Mouse (Mus musculus) stomach, postnatal 0 days (tissue): ENCODE data around the gene Sema4g. TPM values are rescaled to one million over a fixed set of nuclear protein-coding genes. Genes with fewer than 3 reads are reported as not detected.

ENCODE experiments used
- ATAC-seq: fragments of 200-750 bp; cut with Nextera tagmentation; 2 replicates; pipeline ENCODE4 v1.8.0; 2017; ENCODE audit not compliant: low FRiP score, low TSS enrichment
- DNase-seq: peaks from one replicate; pipeline ENCODE4 v3.0.0-alpha.2; 2016; ENCODE audit warnings: low spot score
- H3K27ac ChIP-seq: fragments of 300-500 bp; sonication (generic); replicated peaks from 2 replicates; pipeline ENCODE4 v1.5.1; 2014; ENCODE audit warnings: mild to moderate bottlenecking, control low read depth
- H3K27me3 ChIP-seq: fragments of 300-500 bp; sonication (generic); 2 replicates; pipeline ENCODE4 v1.6.1; 2014; ENCODE audit warnings: low read length; ENCODE audit not compliant: control insufficient read depth, insufficient read depth
- H3K36me3 ChIP-seq: fragments of 300-500 bp; sonication (generic); 2 replicates; pipeline ENCODE4 v1.6.1; 2014; ENCODE audit warnings: low read length, mixed read lengths; ENCODE audit not compliant: control insufficient read depth, insufficient read depth
- H3K4me1 ChIP-seq: fragments of 300-500 bp; sonication (generic); replicated peaks from 2 replicates; pipeline ENCODE4 v1.6.1; 2014; ENCODE audit warnings: antibody characterized with exemption; ENCODE audit not compliant: control insufficient read depth, insufficient read depth
- H3K4me2 ChIP-seq: fragments of 300-500 bp; sonication (generic); replicated peaks from 2 replicates; pipeline ENCODE4 v1.6.1; 2014; ENCODE audit warnings: low read depth, mild to moderate bottlenecking, control low read depth, moderate library complexity
- H3K4me3 ChIP-seq: fragments of 300-500 bp; sonication (generic); 2 replicates; pipeline ENCODE4 v1.5.1; 2014; ENCODE audit warnings: low read depth, low read length, control low read depth
- H3K9ac ChIP-seq: fragments of 300-500 bp; sonication (generic); 2 replicates; pipeline ENCODE4 v1.6.1; 2014; ENCODE audit warnings: mild to moderate bottlenecking, low read length, control low read depth, mixed read lengths
- H3K9me3 ChIP-seq: fragments of 300-500 bp; sonication (generic); 2 replicates; pipeline ENCODE4 v1.6.1; 2016; ENCODE audit warnings: low read length; ENCODE audit not compliant: control insufficient read depth
- CTCF ChIP-seq: IDR thresholded peaks from 2 replicates; pipeline ENCODE4 v1.5.1; 2016; ENCODE audit warnings: antibody characterized with exemption, low read depth, mild to moderate bottlenecking, moderate library complexity
- EP300 ChIP-seq: optimal IDR thresholded peaks from 2 replicates; pipeline ENCODE3; 2016; ENCODE audit warnings: antibody characterized with exemption
- WGBS: fragments of 180-500 bp; shearing (Covaris S2); extraction: QIAGEN DNeasy Blood & Tissue Kit; methylation state at CpG from one replicate; pipeline ENCODE4 v1.1.7; 2014; 5-methylcytosine and 5-hydroxymethylcytosine counted together
- polyA plus RNA-seq: library from polyadenylated mRNA; unstranded; fragments of >200 nt; fragmentation: Nextera tagmentation; extraction: Ambion mirVana; gene quantifications from 2 replicates; pipeline ENCODE4 v1.2.1, GENCODE M21; 2015

Gene Sema4g
- polyA plus RNA-seq, 1 experiment from 2014 or later: 1.4 TPM

GRCm38 (mm10) chr19:45016341-45017215 is 27.7 kb downstream of the Sema4g start:
- H3K4me2 ChIP-seq: peak overlapping the region; percentile 95
- under 1% methylated on average over 16 of the region's 18 CpGs for WGBS
- H3K27ac ChIP-seq: peak overlapping the region; percentile 99
- H3K4me3 ChIP-seq: peak overlapping the region; percentile 63
- H3K36me3 ChIP-seq: peaks cover 3% of the 10 kb centered on the region; the same call in 1 of the 2 replicates
- no peaks in the 10 kb centered on the region for H3K9me3 ChIP-seq
- ATAC-seq (peak; percentile 7; the same call in 1 of the 2 replicates), DNase-seq (peak; percentile 84)
- peak overlapping the region; percentile 85 for H3K9ac ChIP-seq
- H3K4me1 ChIP-seq: peaks cover 7% of the 10 kb centered on the region
- H3K27me3 ChIP-seq: no peaks in the 10 kb centered on the region
- no peak for TF ChIP-seq EP300
- TF ChIP-seq CTCF: no peak

GRCm38 (mm10) chr19:45017216-45017771 is 28.4 kb downstream of the Sema4g start:
- ATAC-seq: peak; percentile 10; the same call in 1 of the 2 replicates
- Histone ChIP-seq H3K4me3 (peak overlapping the region; percentile 63), H3K27ac (peak overlapping the region; percentile 99), H3K9ac (peak overlapping the region; percentile 85), H3K4me2 (peak overlapping the region; percentile 95), H3K9me3 (no peaks in the 10 kb centered on the region), H3K4me1 (peaks cover 7% of the 10 kb centered on the region), H3K36me3 (no peaks in the 10 kb centered on the region; the same call in 1 of the 2 replicates), H3K27me3 (no peaks in the 10 kb centered on the region)
- DNase-seq: peak; percentile 86
- TF ChIP-seq CTCF (peak; percentile 67), EP300 (no peak)
- 0% methylated on average over 21 of the region's 27 CpGs for WGBS

GRCm38 (mm10) chr19:45017909-45018308 is 29.0 kb downstream of the Sema4g start:
- WGBS: under 1% methylated on average over 36 of the region's 48 CpGs
- TF ChIP-seq EP300: no peak
- TF ChIP-seq CTCF: no peak
- H3K36me3 ChIP-seq: no peaks in the 10 kb centered on the region
- H3K9me3 ChIP-seq: no peaks in the 10 kb centered on the region
- peak overlapping the region; percentile 63 for H3K4me3 ChIP-seq
- peaks cover 7% of the 10 kb centered on the region for H3K4me1 ChIP-seq
- H3K4me2 ChIP-seq: peak overlapping the region; percentile 95
- H3K9ac ChIP-seq: peak overlapping the region; percentile 85
- peak; percentile 59 for ATAC-seq
- peak overlapping the region; percentile 99 for H3K27ac ChIP-seq
- no peaks in the 10 kb centered on the region for H3K27me3 ChIP-seq
- DNase-seq: peak; percentile 91

GRCm38 (mm10) chr19:45018351-45018831 is 29.5 kb downstream of the Sema4g start:
- Histone ChIP-seq H3K27ac (peak overlapping the region; percentile 99), H3K9me3 (no peaks in the 10 kb centered on the region), H3K27me3 (no peaks in the 10 kb centered on the region), H3K9ac (peak overlapping the region; percentile 85), H3K36me3 (no peaks in the 10 kb centered on the region; the same call in 1 of the 2 replicates), H3K4me2 (peak overlapping the region; percentile 95), H3K4me3 (peak overlapping the region; percentile 63), H3K4me1 (peaks cover 7% of the 10 kb centered on the region)
- ATAC-seq (no peak), DNase-seq (no peak)
- 1% methylated on average over 11 of the region's 13 CpGs for WGBS
- TF ChIP-seq CTCF: no peak
- TF ChIP-seq EP300: no peak

GRCm38 (mm10) chr19:45020348-45020747 is 31.4 kb downstream of the Sema4g start:
- Histone ChIP-seq H3K27ac (peak overlapping the region; percentile 58), H3K4me2 (peak overlapping the region; percentile 43), H3K36me3 (peaks cover 12% of the 10 kb centered on the region), H3K4me3 (no peak overlapping the region; the same call in none of the 2 replicates), H3K4me1 (peaks cover 2% of the 10 kb centered on the region), H3K9me3 (no peaks in the 10 kb centered on the region), H3K9ac (peak overlapping the region; percentile 48), H3K27me3 (no peaks in the 10 kb centered on the region)
- ATAC-seq (0 out of 2 replicates have a peak, but pooled peaks have one; percentile 6), DNase-seq (peak; percentile 66)
- TF ChIP-seq EP300: no peak
- TF ChIP-seq CTCF: no peak
- 31% methylated on average over 6 of the region's 6 CpGs for WGBS
